Mouse (Mus musculus) testis, adult 2 months (tissue): ENCODE measurements around the gene Rhox13. TPM values are rescaled to one million over a fixed set of nuclear protein-coding genes. Genes with fewer than 3 reads are reported as not detected.

Experiments
- H3K27ac ChIP-seq: fragments of 200-500 bp; 2 replicates; pipeline ENCODE4 v1.5.1; 2012; ENCODE audit warnings: low read depth, low read length; ENCODE audit not compliant: control insufficient read depth, insufficient read depth
- H3K27me3 ChIP-seq: fragments of 200-500 bp; 2 replicates; pipeline ENCODE4 v1.6.1; 2012; ENCODE audit warnings: mild to moderate bottlenecking, low read length, moderate library complexity; ENCODE audit not compliant: control insufficient read depth, insufficient read depth
- H3K36me3 ChIP-seq: fragments of 200-500 bp; 2 replicates; pipeline ENCODE4 v1.6.1; 2012; ENCODE audit warnings: mild to moderate bottlenecking, low read length; ENCODE audit not compliant: control insufficient read depth, insufficient read depth
- H3K4me1 ChIP-seq: fragments of 200-500 bp; 2 replicates; pipeline ENCODE4 v1.6.1; 2012; ENCODE audit warnings: low read length; ENCODE audit not compliant: control insufficient read depth, insufficient read depth
- H3K4me3 ChIP-seq: fragments of 200-500 bp; 2 replicates; pipeline ENCODE4 v1.5.1; 2012; ENCODE audit warnings: low read depth, mild to moderate bottlenecking, low read length, moderate library complexity, mixed read lengths; ENCODE audit not compliant: control insufficient read depth
- CTCF ChIP-seq: fragments of 200-500 bp; IDR thresholded peaks from 2 replicates; pipeline ENCODE4 v1.5.1; 2012; ENCODE audit warnings: low read depth, mild to moderate bottlenecking, inconsistent platforms, low read length, moderate library complexity; ENCODE audit not compliant: control insufficient read depth, insufficient read depth, insufficient replicate concordance
- POLR2A ChIP-seq: fragments of 200-500 bp; IDR thresholded peaks from 2 replicates; pipeline ENCODE4 v1.6.1; 2012; ENCODE audit warnings: low read depth, mild to moderate bottlenecking, inconsistent platforms, low read length, moderate library complexity; ENCODE audit not compliant: control insufficient read depth
- polyA plus RNA-seq: library from polyadenylated mRNA; depleted of rRNA; stranded (reverse); fragments of >200 nt; gene quantifications from 2 replicates; pipeline ENCODE4 v1.2.3, GENCODE M21; 2012; rRNA removed

Gene Rhox13
- polyA plus RNA-seq, 1 experiment = 6.0 TPM

DNA sequence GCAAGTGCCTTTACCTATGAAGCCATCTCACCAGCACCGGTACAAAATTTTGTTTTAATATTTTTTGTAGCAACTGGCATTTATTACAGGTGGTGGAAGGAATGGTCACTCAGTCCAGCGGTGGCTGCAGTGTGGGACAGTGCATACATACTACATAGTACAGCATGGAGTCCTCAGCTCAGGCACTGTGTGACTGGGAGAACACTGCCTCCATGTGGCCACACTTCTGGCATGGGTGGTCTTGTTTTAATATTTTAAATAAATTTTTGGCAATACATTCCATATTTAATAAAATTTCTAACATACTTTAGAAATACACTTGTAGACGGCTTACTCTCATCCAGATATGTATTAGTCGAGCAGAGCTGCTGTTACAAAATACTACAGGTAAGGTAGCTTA lies 45.6 kb downstream of the Rhox13 start:
- Histone ChIP-seq H3K4me3 (no peak overlapping the region), H3K27ac (no peak overlapping the region), H3K27me3 (no peaks in the 10 kb centered on the region), H3K36me3 (no peaks in the 10 kb centered on the region), H3K4me1 (no peaks in the 10 kb centered on the region)
- no peak for TF ChIP-seq POLR2A
- no peak for TF ChIP-seq CTCF

Other genes with a start within 250 kb of the Rhox13 start
- 6.1 and 10.7 TPM in 2 replicates for gene Rhox8, start 242.3 kb upstream of the Rhox13 start, polyA plus RNA-seq
- 0.16 and 0.34 TPM in 2 replicates for gene Rhox7b, start 224.0 kb upstream of the Rhox13 start, polyA plus RNA-seq
- gene Rhox9, start 219.4 kb upstream of the Rhox13 start, polyA plus RNA-seq = not detected in 2 replicates
- 7.4 and 9.9 TPM in 2 replicates for gene Btg1-ps1, start 102.4 kb upstream of the Rhox13 start, polyA plus RNA-seq
- 13.6 and 17.9 TPM in 2 replicates for gene Btg1-ps2, start 78.1 kb upstream of the Rhox13 start, polyA plus RNA-seq
- gene Rhox10, start 54.7 kb upstream of the Rhox13 start, polyA plus RNA-seq = 0.35 and 0.60 TPM in 2 replicates
- gene Rhox11, start 36.1 kb upstream of the Rhox13 start, polyA plus RNA-seq = 2.8 and 2.9 TPM in 2 replicates
- not detected in 2 replicates for gene Rhox12, start 10.3 kb upstream of the Rhox13 start, polyA plus RNA-seq
- gene Zbtb33, start 68.6 kb downstream of the Rhox13 start, polyA plus RNA-seq = 1.0 TPM in 2 replicates
- gene Tmem255a, start 131.2 kb downstream of the Rhox13 start, polyA plus RNA-seq = 16.1 and 24.7 TPM in 2 replicates
- gene Atp1b4, start 195.0 kb downstream of the Rhox13 start, polyA plus RNA-seq = not detected in 2 replicates